Mouse (Mus musculus): ENCODE results near the gene Trim30b.
A peak's percentile ranks its signal among the peaks of the same experiment; 100 is the strongest.
"Not testable (repeated sequence)": the region's sequence is repeated elsewhere in the genome, so short reads cannot be mapped to it uniquely, and the experiment has no call there.

The Trim30b gene

GRCm38 (mm10) chr7:104369736-104370414 lies at the start of gene Trim30b:
Trim30b (minus strand) TSS chr7:104369884.
- DNase-seq (ENCODE audit: low read depth in 1 of 2, low spot score in 2 of 2) = peak; percentile 41 to 53

GRCm38 (mm10) chr7:104404460-104404950 lies 34.8 kb upstream of the Trim30b start:
- no peak for DNase-seq (ENCODE audit: low read depth in 1 of 2, low spot score in 2 of 2)

GRCm38 (mm10) chr7:104401140-104401539 lies 31.5 kb upstream of the Trim30b start:
- no peak for DNase-seq (ENCODE audit: low read depth in 1 of 2, low spot score in 2 of 2)

- DNase-seq (ENCODE audit: low read depth in 1 of 2, low spot score in 2 of 2) = peak in 1 of 2 experiments; percentile 2
Observed at GRCm38 (mm10) chr7:104400698-104401097, 31.0 kb upstream of the Trim30b start, which contains the start of gene Trim30c. Trim30c (minus strand) TSS chr7:104400837.

DNA sequence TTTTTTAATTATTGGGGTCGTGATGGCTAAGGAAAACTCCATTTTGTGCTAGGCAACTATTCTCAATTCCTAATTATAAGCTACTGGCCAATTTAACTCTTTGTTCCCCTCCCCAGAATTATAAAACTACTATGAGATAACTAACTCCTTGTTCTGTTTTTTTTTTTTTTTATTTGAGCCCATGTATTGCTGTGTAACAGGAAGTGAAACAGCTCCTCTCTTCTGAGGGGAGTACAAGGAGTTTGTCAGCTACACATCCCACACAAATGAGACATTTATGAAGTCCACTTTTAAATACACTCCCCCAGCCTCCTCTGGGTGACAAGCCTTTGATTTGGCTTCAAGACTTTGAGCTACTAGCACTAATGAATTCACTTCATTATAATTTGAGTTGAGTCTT lies 28.8 kb upstream of the Trim30b start:
- DNase-seq (ENCODE audit: low read depth in 1 of 2, low spot score in 2 of 2) = peak in 1 of 2 experiments; percentile 1

- no peak for DNase-seq (ENCODE audit: low read depth in 1 of 2, low spot score in 2 of 2)
Observed at GRCm38 (mm10) chr7:104366339-104366738, 3.3 kb downstream of the Trim30b start.

- no peak for DNase-seq (ENCODE audit: low read depth in 1 of 2, low spot score in 2 of 2)
Observed at GRCm38 (mm10) chr7:104353600-104353967, 16.1 kb downstream of the Trim30b start.

DNA sequence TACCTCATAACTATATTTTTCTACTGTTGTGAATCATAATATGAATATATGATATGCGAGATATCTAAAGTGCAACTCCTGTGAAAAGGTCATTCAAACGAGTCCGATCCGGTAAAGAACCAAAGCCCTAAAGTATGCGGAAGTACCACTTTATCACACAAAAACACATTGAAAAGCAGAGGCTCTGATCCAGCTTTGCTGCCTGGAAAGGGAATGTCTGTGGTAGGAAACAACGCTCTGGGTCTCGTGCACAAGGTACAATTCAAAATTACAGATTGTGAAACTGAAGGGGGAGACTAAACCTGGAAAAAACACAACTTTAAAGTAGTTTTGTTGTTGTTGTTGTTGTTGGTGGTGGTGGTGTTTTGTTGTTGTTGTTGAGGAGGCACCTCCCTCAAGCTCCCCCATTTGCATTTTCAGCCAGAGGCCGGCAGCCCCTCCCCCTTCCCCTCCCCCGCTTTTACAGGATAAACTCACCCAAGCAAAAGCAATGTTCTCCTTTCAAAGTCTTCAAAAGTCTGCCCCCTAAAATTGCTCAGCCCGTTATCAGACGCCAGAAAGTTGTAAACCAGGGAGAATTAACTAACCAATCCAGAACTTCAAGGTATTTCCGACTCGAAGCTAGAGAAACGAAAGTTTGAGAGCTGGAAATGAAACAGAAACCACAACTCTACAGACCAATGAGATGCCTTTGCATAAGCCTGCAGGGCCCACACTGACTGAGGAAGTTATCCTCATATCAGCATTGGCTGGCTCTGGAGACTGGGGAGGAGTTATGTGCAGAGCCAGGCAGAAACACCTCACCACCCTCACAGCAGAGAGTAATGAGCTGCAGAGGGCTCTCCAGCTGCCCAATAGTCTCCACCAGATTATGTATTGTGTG lies 16.7 kb downstream of the Trim30b start, which contains the start of gene Trim12c:
Gene Trim12c (minus strand): TSS at position 646 of the 883 bp plus-strand sequence.
- peak; percentile 55 for DNase-seq (ENCODE audit: low read depth in 1 of 2, low spot score in 2 of 2)

- DNase-seq (ENCODE audit: low read depth in 1 of 2, low spot score in 2 of 2) = not testable (repeated sequence)
Observed at GRCm38 (mm10) chr7:104348043-104348442, 21.6 kb downstream of the Trim30b start.

DNA sequence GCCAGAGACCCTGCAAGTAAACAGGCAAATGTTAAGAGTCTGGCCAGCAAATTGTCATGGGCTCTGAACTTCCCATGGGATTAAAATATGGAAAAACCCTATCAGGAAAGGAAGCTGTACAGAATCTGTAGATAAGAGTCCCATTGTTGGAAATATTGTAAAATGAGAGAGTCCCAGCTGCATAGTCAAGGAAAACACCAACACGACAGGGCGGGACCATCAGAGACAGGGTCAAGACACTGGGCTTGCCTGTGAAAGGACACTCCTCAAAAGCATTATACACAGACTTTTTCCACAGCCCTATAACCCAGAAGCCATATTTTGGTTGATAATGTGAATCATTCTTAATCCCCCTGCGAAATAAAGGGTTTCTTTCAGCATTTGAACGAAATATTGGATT lies 28.9 kb downstream of the Trim30b start:
- not testable (repeated sequence) for DNase-seq (ENCODE audit: low read depth in 1 of 2, low spot score in 2 of 2)

DNA sequence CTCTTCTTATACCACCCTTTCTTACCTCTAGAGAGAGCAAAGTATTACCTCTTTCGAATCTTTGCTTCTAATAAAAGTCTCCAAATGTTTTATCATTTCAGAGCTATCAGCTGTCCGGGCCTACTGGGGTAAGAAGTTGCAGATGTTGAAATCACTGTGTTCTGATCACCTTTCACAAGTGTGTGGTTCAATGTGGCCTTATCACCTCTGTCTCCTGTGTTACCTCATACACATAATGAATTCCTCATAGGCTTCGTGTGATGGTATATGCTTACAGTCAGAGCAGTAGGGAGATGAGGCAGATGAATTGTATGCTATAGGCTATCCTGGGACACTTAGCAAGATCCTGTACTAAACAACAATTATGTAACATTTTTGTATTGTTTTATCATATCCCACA lies 34.1 kb downstream of the Trim30b start:
- DNase-seq (ENCODE audit: low read depth in 1 of 2, low spot score in 2 of 2) = not testable (repeated sequence)

DNA sequence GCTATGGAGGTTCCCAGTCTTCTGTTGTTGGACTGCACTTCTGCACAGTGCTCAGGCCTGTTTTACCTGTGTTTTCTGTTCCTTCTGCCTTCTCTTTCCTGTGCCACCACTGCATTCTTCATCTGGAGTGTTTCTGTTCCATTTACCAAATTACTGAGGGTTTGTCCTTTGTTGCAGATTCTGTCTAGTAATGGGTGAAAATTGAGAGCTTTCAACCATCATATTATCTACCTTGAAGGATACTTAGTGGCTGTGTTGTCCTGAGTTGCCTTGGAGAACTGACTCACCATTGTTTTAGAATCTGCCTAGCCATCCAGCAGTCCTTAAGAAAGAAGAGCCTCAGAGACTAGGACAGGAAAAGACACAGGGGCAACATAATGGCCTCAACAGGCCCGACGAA lies 40.5 kb downstream of the Trim30b start, which contains the start of gene Trim34b:
Gene Trim34b (plus strand): TSS at position 301 of the 400 bp plus-strand sequence.
- DNase-seq (ENCODE audit: low read depth in 1 of 2, low spot score in 2 of 2) = not testable (repeated sequence)

GRCm38 (mm10) chr7:104322028-104322427 lies 47.7 kb downstream of the Trim30b start:
- DNase-seq (ENCODE audit: low read depth in 1 of 2, low spot score in 2 of 2) = no peak

GRCm38 (mm10) chr7:104315369-104316080 lies 54.2 kb downstream of the Trim30b start, which contains the start of gene Trim12a:
Trim12a (minus strand) TSS chr7:104315466.
- DNase-seq (ENCODE audit: low read depth in 1 of 2, low spot score in 2 of 2) = not testable (repeated sequence)

DNA sequence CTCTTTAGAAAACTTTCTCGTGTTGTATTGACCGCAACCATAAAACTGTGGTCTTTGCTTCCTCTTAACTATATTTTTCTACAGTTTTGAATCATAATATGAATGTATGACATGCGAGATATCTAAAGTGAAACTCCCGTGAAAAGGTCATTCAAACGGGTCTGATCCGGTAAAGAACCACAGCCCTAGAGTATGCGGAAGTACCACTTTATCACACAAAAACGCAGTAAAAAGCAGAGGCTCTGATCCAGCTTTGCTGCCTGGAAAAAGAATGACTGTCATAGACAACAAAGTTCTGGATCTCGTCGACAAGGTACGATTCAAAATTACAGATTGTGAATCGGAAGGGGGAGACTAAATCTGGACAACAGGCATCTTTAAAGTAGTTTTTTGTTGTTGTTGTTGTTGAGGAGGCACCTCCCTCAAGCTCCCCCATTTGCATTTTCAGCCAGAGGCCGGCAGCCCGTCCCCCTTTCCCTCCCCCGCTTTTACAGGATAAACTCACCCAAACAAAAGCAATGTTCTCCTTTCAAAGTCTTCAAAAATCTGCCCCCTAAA lies 54.8 kb downstream of the Trim30b start:
- DNase-seq (ENCODE audit: low read depth in 1 of 2, low spot score in 2 of 2) = peak in 1 of 2 experiments; percentile 17
